ENCODE assay signal across 3 mouse cellular contexts in genomic region chr7:140132184-140132583, GRCm38 (mm10). TPM values are rescaled to one million over a fixed set of nuclear protein-coding genes. Genes with fewer than 3 reads are reported as not detected.
"Had no signal": no experiment of that assay in that cellular context is flagged by ENCODE, and none has a peak within 500 bp of the region (broad histone marks: within the 10 kb centered on the region; RNA-seq: fewer than 3 reads in every experiment).

No protein-coding gene starts in this region.

RNA-seq across cellular contexts. Expression of gene Sprn, which starts 22.5 kb away (rescaled TPM):
- polyA plus RNA-seq: liver, embryonic 15.5 days; macrophage; myocyte had no signal
